Mouse (Mus musculus) gastrocnemius, adult 8-10 months (tissue): ENCODE measurements at regions not wholly inside any gene's neighbourhood (a gene's known extent, or its start where the extent isn't known, plus 50 kb on each side); places are given as distances from the start of the nearest gene placed in this dataset.

ENCODE experiments used
- DNase-seq, 2 experiments: peaks; one replicate each; pipeline ENCODE4 v3.0.0; 2022; ENCODE audit warnings: low spot score in 2 of 2

GRCm38 (mm10) chr2:21044781-21045180 lies 76.1 kb upstream of the Arhgap21 start:
- DNase-seq: no peak

DNA sequence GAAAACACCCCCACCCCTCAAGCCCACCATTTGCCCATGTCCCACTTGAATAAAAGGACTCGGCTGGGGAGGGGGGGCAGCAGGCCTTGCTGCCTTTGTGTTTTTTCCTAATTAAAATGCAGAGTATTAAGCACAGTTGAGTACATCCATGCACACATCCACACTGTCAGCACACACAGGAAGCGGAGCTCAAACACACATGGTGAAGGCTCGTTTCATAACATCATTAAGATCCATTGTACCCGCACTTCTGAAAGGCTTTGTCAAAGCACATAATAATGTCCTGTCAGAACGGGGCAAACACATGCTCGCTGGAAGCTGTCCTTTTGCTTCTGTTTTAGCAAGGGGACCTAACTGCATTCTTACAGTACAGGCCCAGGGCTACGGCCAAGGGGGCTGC lies 75.3 kb upstream of the Arhgap21 start:
- no peak for DNase-seq

- no peak for DNase-seq
These were observed 74.6 kb upstream of the Arhgap21 start for GRCm38 (mm10) chr2:21043302-21043701.

DNA sequence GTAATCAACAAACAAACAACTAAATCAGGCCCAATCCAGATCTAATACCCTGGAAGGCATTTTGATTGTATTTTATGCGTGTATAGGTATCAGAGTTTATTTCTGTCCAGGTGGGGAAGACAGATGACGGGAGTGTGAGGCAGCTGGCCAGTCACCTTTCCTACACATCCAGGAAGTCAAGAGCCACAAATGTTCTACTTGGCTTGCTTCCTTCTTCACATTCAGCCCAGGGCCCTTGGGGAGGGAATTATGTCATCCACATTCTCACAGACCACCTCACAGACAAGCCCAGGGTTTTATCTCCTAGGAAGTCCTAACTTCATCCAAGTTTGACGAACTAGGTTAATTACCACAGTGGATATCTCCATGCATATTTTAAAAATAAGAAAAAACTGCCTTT lies 68.9 kb upstream of the Arhgap21 start:
- no peak for DNase-seq

- DNase-seq: peak; percentile 15 to 49
These were observed 68.5 kb upstream of the Arhgap21 start for GRCm38 (mm10) chr2:21037181-21037580.

- DNase-seq: no peak
These were observed 67.4 kb upstream of the Arhgap21 start for GRCm38 (mm10) chr2:21035884-21036648.

- DNase-seq: no peak
These were observed 66.0 kb upstream of the Arhgap21 start for GRCm38 (mm10) chr2:21034651-21035050.

DNA sequence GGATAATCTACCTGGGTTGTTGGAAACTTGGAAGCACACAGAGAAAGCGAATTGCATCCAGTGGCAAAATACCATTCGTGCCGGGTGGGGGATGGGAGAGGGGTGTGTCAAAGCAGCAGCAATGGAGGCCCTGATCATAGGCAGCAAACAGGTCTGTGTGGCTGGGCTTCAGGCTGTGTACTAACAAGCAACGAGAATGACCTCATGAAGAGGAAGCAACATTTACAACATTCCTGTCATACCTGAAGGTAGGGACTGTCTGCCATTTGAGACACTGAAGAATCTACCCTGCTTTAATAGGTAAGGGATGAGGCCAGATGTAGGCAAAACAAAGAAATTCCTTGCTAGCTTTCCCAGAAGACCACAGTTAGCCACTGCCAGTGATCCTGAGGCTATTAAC lies 62.0 kb upstream of the Arhgap21 start:
- no peak for DNase-seq

DNA sequence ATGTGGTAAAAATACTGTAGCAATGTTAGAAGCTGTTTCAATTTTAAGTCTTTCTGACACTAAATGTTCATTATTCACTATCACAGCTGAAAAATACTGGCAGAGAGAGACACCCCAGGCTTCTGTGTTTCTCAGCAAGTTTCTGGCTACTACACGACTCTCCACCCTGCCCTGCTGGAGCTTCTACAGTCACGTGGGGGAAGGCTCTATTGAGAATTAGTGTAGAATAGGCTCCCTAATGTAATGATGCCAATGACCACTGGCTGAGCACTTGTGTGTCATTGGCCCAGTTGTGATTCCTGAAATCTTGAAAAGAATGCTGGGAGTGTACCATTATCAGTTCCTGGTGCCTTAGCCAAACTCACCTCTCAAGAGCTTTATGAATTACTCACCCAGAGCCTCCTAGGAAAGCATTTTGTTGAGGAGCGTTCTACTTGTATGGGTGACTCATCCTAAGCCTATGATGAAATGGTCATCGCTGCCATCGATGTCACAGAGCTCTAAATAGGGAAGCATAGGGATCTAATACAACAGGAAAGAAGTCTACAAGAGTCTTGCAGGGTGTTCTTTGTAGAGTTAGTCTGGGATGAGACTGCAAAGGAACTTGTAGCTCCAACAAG lies 60.8 kb upstream of the Arhgap21 start:
- DNase-seq: no peak

DNA sequence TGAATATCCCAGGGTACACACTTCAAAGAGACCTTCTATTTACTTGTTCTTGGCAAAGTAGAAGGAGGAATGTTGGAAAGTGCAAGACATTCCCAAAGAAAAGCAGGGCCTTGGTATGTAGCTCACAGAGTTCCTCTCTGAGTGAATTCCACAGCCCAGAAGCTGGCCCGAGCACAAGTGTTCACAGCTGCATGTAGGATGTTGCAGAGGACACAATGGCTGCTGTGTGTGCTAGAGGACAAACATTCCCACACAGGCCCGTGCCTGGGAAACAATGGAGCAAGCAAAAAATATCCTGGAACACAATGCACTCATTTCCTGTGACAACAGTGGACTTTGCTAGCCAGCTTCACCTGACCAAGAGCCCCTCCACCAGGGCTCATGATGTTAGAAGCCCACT lies 59.9 kb upstream of the Arhgap21 start:
- peak; percentile 12 to 16 for DNase-seq

GRCm38 (mm10) chr2:21018535-21018934 lies 49.9 kb upstream of the Arhgap21 start:
- DNase-seq: no peak
